Mouse (Mus musculus) fibroblast of lung, adult 2 months (primary cell): ENCODE data around the gene Wdr54.

Experiments used
- DNase-seq: peaks from one replicate; pipeline ENCODE4 v3.0.0-alpha.2; 2011; ENCODE audit warnings: low read depth

Wdr54 gene

DNA sequence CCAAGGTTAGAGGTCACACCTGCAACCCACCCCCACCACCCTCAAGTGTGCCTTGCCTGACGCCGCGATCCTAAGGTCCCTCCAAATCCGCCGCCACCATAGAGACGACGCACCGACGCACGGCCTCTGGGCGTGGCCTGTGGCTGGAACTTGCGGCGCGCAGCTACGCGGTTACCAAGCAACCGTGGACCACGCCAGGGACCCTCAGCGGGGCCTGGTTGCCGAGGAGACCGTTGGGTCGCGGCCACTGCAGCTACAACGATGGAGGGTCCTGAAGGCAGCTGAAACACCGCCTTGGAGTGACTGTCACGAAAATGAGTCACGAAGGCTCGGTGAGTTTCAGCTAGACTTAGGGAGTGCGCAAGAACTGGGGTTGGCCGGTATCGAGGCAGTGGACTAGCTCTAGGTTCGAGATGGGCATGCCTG is at the start of gene Wdr54, which contains the start of gene 1700003E16Rik:
Gene Wdr54, minus strand, starts transcription at position 139 of the 426 bp plus-strand sequence.
Gene 1700003E16Rik, plus strand, starts transcription at position 146 of the 426 bp plus-strand sequence.
- no peak for DNase-seq

DNA sequence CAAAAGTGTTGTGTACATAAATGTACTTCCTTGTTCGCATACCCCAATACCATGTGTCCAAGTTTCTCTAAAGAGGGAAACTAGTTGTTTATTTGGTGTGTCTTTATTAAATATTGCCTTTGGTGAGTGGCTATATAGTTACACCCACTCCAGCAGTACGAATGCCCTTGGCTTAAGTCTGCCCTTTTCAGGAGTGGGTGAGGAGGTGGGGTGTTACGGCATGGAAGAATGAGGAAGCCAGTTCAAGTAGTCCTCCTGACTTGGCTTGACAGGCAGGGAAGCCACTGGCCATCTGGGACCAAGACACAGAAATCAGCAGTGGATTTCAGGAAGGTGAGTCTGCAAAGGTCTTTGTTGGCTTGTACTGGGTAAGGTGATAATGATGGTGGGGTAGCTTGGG is 49.7 kb upstream of the Wdr54 start:
- no peak for DNase-seq

DNA sequence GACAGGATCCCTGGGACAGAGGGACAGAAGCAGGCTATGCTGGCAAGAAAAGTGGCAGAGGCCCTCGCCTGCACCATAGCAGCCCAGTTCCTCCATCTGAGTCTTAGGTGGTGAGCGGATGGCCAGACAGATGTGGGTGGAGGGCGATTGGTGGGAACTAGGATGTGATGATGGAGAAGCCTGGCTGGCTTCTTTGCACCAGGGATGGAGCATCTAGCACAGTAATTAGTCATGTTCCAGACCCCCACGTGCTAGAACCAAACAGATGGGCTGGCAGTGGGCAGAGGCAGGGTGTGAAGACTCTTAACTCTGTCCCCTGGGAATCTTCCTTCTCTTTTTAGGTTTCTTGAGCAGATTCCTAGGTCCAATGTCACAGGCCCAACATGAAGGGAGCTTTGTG is 47.1 kb upstream of the Wdr54 start:
- no peak for DNase-seq

DNA sequence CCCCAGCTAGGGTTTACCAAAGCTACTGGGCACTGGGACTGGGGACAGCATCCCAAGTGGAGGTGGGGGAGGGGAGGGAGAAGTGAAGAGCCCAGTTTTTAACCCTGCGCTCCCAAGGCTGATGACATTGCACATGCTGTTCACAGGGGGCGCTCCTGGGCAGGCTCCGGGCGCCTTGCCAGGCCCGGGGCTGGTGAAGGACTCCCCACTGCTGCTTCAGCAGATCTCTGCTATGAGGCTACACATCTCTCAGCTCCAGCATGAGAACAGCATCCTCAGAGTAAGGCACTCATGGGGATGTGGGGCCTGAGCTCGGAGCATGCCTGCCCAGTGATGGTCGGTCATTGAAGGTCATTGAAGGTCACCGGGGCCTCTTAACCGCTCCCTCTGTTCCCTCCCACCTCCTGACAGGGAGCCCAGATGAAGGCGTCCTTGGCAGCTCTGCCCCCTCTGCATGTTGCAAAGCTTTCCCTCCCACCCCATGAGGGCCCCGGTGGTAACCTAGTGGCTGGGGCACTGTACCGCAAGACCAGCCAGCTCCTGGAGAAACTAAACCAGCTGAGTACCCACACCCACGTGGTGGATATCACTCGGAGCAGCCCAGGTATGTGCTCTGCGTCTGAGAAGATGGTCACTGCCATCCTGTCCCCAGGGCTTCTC is 41.3 kb upstream of the Wdr54 start:
- no peak for DNase-seq

GRCm38 (mm10) chr6:83193571-83193970 is 37.4 kb upstream of the Wdr54 start:
- no peak for DNase-seq

DNA sequence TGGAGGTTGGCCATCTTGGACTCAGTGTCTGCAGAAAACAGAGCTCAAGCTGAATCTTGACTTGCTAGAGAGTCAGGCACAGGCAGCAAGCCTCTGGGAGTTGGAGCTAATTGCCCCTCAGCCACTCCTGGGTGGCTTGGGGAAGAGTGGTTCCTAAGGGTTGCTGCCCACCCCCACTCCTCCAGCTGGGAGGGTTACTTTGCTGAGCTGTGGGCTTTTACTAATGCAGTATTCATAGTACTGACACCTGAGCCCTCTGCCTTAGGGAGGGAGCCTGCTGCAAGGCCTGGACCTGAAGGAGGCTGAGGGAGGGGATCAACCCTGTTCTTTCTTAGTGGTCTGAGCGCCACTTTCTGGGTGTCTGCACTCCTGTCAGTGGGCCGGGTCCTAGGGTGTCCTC is 30.7 kb upstream of the Wdr54 start:
- DNase-seq: no peak

- no peak for DNase-seq
Observed at GRCm38 (mm10) chr6:83185895-83186861, 30.0 kb upstream of the Wdr54 start.

- no peak for DNase-seq
Observed at GRCm38 (mm10) chr6:83184858-83185435, 28.8 kb upstream of the Wdr54 start.

DNA sequence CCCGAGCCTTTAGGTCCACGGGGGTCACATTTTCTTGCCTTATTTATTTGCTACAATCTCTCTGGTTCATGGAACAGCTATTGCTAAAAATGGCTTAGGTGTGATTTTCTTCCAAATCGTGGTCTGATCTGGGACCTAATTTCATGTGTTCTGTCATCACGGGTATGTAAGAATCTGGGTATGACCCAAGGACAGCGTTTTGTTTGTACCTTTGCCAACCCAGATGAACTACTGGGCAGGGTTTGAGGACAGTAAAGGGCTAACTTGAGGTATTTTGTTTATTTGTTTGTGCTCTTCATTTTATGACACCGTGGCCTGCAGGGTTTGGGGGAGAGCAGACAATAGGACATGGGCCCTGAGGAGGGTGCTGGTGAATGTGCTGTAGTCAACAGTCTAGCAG is 24.4 kb upstream of the Wdr54 start:
- DNase-seq: no peak

- DNase-seq: no peak
Observed at GRCm38 (mm10) chr6:83179390-83180117, 23.4 kb upstream of the Wdr54 start.

DNA sequence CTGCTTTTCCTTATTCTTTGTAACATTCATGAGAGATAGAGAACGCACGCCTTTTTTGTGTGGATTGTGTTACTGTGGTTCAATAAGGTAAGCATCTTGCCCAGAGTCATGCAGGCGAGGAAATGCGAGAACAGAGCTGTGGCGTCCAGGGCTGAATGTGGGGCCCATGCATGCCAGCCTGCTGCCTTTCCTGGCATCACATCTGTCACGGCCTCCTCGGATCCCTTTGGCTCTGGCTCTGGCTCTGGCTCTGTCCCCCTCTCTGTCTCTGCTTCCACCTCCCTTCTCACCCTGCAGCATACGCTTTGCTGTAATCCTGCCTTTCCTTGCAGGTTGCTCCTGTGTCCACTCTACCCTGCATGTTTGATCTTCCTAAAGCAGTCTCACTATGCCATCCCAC is 19.8 kb upstream of the Wdr54 start:
- no peak for DNase-seq

DNA sequence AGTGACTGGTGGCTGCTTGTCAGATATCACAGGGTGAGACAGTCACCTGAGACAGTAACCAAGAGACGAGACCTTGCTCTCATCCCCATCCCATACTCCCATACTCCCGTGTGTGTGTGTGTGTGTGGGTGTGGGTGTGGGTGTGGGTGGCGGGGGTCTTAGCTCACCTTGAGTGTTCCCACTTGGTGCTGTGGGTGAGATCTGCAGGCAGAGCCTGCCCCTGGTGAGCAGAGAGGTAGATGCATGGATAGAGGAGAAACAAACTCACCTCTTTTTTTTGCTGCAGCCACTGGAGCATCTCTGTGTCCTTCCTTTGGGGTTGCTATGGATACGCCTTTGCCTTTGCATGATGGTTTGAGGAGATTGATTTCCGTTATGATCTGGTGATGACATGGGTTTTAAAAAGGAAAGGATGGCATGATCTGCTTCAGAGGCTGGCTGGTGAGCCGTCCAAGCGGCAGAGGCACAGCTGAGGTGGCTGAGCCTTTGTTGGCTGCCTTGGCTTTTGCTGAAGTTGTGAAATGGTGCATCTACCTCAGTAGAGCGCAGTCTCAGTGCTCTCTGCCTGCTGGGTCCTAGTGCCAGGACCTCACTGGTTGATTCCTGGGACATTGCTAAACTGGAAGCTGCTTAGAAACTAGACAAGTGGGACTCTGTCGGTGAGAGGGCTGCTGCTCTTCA is 16.2 kb upstream of the Wdr54 start:
- no peak for DNase-seq

DNA sequence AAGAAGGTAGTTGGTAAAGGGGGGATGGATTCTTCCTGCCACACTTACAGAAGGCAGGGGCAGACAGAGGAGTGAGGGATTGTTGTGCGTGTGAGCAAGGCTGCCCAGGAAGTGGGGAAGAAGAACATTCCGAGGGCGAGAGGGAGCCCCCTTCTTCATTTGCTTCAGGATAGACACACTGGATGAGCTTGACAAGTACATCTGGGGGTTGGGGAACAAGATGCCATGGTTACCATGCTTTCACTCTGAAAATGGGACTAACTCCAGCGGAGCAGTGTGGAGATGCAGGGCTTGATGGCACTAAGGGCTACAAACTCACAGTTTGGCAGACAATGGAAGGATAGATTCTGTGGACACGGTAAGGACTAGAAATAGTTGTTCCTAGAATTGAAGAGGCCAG is 14.9 kb upstream of the Wdr54 start:
- no peak for DNase-seq

DNA sequence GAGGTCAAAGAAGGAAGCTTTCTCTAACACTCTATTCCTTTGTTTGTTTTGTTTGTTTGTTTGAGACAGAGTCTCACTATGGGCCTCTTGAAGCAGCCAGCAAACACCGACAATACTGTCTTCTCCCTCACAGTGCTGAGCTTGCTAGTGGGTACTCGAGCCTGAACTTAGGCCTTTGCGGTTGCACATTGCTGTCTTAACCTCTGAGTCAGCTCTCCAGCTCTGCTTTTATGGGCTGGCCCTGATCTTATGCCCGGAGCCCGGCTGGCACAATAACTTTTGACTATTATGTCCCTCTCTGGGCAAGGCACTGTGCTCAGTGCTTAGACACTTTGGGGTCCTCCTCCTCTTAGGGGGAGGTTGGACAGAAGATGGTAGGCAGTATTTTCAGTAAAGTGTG is 13.7 kb upstream of the Wdr54 start:
- DNase-seq: peak; percentile 22

DNA sequence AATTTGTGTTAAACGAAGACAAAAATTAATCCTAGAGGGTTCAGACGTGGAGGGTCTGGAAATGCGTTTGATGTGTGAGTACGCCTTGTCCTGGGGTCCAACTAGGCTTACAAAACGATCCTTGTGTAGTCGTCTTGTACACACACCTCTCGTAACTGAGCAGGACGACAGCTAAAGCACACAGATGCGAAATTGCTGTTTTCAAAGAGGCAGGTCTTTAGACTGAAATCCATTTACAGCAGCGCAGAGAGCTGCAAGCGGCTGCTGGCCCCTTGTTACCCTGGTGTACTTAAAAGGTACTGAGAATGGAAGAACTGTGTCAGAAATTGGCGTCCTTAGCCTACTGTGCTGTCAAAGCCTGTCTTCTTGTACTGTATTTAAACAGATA is 10.0 kb upstream of the Wdr54 start:
- no peak for DNase-seq

DNA sequence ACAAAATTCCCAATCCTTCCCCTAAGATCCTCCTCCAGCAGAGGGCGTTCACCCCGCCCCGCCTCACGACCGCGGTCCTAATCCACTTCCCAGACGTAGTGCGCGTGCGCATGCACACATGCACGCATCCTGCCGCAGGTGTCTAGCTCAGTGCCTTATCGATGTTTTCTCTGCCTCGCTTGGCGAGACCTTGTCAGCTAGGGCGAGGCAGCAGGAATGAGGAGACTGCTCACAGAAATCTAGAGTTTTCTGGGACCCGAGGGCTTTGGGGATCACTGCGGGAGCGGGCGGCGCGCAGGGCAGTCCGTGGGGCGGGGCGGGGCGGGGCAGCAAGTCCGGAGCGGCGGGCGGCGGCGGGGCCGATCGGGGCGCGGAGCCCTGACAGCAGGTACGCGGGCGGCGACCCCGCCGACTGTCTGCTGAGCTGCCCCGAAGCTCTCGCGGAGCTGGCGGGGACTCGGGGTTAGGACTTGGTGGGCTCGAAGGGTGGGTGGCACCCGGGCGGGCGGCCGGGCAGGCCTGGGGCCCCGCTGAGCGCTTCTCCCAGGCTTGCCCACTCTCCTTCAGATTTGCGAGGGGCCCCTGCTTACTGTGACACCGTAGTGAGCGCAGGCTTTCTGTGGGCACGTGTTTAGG is 9.5 kb upstream of the Wdr54 start, which contains the start of gene Dctn1:
Gene Dctn1, plus strand, starts transcription at position 314 of the 636 bp plus-strand sequence.
- peak; percentile 81 for DNase-seq

GRCm38 (mm10) chr6:83165026-83165606 is 8.9 kb upstream of the Wdr54 start:
- DNase-seq: no peak

DNA sequence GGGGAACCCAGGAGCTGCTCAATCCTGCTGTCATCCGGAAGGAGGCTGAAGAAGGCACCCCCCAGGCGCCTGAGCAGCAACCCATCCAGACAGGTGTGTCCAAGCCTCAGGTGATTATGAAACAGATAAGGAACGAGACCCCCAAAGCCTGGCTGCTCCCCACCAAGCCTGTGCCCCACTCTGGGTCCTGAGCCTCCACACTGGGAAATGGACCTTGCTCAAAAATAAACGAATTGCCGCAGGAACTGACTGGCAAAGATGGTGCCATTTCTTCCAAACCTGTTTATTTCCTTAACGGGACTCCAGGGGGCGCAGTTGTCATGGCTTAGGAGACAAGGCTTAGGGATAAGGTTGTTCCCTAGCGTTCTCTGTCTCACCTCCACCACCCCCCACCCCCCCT is 6.5 kb upstream of the Wdr54 start:
- peak; percentile 27 for DNase-seq

- DNase-seq: no peak
Observed at GRCm38 (mm10) chr6:83161921-83162641, 5.9 kb upstream of the Wdr54 start.

DNA sequence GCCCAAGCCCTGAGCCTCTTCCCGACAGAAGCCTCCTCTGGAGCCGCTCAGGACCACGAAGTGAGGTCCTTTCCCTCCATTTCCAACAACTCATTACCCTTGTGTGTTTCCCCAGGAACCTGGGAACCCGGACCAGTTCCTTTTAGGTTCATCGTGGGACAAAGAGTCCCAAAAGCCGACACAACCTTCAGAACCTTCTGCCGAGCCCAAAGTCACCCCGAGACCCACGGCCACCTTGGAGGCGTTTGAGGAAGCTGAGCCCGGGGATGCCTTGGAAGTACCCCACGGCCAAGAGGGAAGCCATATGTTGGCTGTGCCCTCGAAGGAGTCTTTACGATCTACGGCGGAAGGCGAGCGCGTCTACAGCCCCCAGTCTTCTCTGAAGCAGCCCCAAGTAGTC is 5.2 kb upstream of the Wdr54 start:
- no peak for DNase-seq
